Mouse (Mus musculus): ENCODE data around the gene Gm9837.
"Not testable (repeated sequence)": the region's sequence is repeated elsewhere in the genome, so short reads cannot be mapped to it uniquely, and the experiment has no call there.

The Gm9837 gene

GRCm38 (mm10) chr11:53456474-53457371 lies 13.6 kb downstream of the Gm9837 start, which contains the start of the genes Gm10447 and Shroom1:
Gene Gm10447 (minus strand): TSS chr11:53457110.
Gene Shroom1 (plus strand): TSS chr11:53457205.
- DNase-seq (ENCODE audit: low spot score): peak; percentile 76

- no peak for DNase-seq (ENCODE audit: low spot score)
Measured at GRCm38 (mm10) chr11:53453031-53453430, 17.2 kb downstream of the Gm9837 start.

GRCm38 (mm10) chr11:53452396-53452795 lies 17.9 kb downstream of the Gm9837 start:
- no peak for DNase-seq (ENCODE audit: low spot score)

- no peak for DNase-seq (ENCODE audit: low spot score)
Measured at GRCm38 (mm10) chr11:53451361-53451760, 18.9 kb downstream of the Gm9837 start.

DNA sequence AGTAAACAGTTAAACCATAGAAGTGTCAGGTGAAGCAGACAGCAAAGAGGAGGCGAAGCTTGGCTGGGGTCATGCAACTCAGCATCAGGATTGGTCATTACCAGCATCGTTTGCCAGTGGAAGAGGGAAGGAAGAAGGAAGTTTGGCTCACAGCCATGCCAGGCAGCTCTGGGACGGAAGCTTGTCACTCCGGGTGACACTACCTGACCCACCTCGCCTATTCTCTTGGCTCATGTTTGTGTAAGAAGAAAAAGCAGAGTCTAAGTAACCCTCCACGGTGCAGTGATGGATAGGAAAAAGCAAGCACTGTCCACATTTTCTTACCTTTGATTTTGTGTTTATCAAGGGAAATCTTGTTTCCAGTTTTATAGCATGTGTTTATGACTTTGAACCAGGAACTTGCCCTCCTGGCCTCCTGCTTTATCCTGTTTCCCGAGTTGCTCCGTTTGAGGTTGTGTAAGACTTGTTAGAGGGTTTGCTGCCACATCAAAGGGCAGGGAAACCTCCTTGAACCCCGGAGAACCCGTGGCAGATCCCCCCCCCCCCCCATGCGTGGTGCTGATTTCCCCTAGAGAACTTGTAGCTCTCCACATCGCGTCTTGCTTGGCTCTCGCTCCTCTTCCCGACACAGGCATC lies 20.1 kb downstream of the Gm9837 start:
- no peak for DNase-seq (ENCODE audit: low spot score)

DNA sequence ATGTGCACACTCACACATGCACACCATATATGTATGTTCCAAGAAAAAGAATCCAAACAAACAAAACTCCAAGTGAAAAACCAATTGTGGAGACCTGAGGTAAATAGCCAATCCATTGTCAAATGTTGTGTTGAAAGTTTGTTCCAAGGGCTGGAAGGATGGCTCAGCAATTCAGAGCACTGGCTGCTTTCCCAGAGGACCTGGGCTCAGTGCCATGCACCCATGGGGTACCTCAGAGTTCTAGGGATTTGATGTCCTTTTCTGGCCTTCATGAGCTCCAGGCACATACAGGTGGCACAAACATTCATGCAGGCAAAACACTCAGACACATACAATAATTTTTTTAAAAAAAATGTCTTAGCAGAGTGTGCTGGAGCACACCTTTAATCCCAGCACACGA lies 21.8 kb downstream of the Gm9837 start:
- DNase-seq (ENCODE audit: low spot score): no peak

GRCm38 (mm10) chr11:53447996-53448395 lies 22.3 kb downstream of the Gm9837 start:
- no peak for DNase-seq (ENCODE audit: low spot score)

DNA sequence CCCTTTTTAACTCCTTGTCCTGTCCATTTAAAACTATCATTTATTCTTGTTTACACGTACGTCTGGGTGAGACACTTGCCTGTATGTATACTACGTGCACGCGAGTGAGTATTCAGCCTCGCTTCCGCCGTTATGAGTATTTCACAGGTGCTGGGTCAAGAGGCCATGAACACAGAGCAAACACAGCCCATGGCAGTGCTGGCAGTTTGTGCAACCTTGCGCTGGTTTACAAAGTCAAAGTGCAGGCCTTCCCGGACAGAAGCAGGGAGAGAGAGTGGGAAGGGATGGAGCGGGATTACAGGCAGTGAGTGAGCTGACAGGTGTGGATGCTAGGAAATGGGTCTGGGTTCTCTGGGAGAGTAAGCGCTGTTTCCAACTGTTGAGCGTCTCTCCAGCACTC lies 24.1 kb downstream of the Gm9837 start:
- peak; percentile 78 for DNase-seq (ENCODE audit: low spot score)

DNA sequence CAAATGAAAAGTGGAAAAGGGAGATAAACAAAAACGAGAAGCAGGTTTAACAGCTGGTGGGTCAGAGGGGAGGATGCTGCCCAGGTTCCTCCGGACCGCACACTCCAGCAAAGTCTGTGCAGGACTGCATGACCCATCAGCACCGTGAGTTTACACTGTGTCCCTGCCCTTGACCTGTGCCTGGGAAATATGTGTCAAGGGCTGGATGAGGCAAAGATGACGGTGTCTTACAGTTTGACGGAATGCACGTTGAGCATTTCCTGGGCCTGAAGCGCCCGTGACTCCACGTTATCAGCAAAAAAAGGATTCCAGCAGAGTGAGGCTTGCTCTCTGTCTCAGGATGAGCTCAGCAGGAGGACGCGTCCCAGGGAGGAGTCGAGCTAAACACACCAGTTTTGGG lies 24.7 kb downstream of the Gm9837 start:
- no peak for DNase-seq (ENCODE audit: low spot score)

DNA sequence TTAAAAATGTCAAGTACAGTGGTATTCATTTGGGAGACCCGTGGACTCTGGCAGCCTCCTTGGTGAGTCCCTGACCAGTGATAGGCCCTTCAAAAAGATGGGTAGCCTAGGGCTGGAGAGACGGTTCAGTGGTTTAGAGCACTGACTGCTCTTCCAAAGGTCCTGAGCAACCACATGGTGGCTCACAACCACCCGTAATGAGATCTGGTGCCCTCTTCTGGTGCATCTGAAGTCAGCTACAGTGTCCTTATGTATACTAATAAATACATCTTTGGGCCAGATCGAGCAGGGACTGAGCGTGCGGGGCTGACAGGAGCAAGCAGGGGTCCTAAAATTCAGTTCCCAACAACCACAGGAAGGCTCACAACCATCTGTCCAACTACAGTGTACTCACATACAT lies 26.4 kb downstream of the Gm9837 start:
- DNase-seq (ENCODE audit: low spot score): no peak

- no peak for DNase-seq (ENCODE audit: low spot score)
Measured at GRCm38 (mm10) chr11:53441921-53442320, 28.4 kb downstream of the Gm9837 start.

DNA sequence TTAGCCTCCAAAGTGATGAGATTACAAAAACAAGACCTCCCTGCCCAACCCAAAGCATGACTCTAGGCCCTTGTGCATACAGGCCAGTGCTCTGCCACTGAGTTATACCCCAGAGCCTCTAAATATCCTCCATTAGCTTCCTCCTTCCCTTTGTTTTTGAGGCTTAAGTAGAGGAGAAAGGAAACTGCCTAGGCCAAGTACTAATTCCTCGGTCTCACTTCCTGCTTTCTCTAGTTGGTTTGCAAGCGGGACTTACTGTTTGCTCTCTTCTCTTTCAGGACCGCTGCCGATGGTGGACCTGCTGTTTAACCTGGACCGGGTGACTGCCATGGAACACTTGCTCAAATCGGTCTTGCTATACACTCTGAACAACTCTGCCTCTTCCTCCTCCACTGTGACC lies 33.9 kb downstream of the Gm9837 start:
- DNase-seq (ENCODE audit: low spot score): no peak

- DNase-seq (ENCODE audit: low spot score): no peak
Measured at GRCm38 (mm10) chr11:53435504-53435903, 34.8 kb downstream of the Gm9837 start.

GRCm38 (mm10) chr11:53433057-53433456 lies 37.2 kb downstream of the Gm9837 start:
- DNase-seq (ENCODE audit: low spot score): no peak

DNA sequence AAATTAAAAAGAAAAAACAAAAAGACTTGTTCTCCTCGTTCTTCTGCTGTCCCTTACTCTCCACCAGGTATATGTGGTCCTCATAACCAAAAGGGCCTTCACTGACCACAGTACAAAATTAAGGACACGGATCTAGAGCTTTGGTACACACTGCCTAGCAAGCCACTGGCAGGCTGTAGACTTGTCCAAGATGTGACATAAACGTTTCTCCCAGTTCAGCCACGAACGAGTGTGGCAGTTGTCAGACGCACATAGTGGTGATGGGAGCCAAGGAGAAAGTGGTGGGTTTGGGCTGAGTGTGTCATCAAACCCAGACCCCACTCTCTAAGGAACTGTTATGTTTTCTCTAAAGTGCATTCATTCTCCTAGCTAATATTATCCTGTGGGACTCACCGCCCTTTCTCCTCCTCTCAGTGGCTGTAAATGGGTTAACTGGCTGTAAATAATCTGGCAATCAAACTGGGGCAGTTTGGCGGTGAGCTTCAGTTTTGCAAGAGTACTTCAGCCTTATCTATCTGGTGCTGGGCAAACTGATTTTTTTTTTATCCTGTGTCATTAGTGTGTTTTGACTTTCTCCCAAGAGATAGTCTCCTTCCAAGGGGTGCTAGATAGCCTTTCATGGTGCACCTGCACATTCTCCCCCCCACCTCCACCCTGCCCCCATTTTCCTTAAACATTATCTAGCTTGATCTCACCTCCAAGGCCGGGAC lies 38.8 kb downstream of the Gm9837 start:
- DNase-seq (ENCODE audit: low spot score): no peak

DNA sequence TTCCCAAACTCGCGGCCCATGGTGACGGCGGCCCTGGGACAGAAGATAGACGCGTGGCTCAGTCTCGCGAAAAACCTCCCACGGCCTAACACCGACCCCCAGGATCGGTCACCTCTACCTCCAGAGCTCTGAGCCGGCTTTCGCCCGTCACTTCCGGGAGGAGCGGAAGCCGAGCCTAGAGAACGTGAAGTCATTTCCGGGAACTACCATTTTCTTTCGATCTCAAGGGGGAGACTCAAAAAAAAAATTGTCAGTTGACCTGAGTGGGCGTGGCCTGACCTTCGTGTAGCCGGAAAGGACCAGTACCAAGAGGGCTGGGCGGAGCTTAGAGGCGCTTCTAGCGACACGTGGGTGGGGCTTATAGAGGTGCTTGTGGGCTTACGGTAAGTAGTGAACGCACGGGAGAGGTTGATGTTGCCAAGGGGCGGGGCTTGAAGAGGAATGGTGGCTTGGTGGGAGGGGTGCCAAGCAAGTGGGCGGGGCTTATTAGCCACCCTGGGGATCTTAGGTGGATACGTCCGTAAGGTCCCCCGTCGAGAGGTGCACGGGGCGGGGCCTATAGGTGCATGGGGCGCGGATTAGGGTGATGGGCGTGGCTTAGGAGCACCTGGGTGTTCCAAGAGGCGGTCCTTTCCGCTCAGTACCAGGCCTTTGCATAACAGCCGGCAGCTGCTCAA lies 39.5 kb downstream of the Gm9837 start, which contains the start of the genes Uqcrq and Gdf9:
Uqcrq (minus strand) TSS at position 162 of the 677 bp plus-strand sequence.
Gdf9 (plus strand) TSS at position 354 of the 677 bp plus-strand sequence.
- DNase-seq (ENCODE audit: low spot score): peak; percentile 100

DNA sequence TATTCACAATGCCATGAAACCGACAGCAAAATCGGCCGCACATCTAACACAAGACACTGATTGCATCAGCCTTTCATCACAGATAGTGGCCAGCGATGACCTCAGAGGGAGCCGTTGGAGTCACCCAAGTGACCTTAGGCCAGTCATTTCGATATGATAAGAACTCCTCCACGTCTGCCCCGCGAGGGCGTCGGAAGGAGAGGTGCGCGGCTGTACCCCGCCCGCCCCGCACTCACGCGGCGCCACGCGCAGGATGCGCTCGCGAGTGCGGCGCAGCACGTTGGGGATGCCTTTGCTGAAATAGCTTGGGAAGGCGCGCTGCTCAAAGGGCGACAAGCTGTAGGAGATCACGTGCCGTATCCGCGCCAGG lies 40.0 kb downstream of the Gm9837 start:
- no peak for DNase-seq (ENCODE audit: low spot score)

DNA sequence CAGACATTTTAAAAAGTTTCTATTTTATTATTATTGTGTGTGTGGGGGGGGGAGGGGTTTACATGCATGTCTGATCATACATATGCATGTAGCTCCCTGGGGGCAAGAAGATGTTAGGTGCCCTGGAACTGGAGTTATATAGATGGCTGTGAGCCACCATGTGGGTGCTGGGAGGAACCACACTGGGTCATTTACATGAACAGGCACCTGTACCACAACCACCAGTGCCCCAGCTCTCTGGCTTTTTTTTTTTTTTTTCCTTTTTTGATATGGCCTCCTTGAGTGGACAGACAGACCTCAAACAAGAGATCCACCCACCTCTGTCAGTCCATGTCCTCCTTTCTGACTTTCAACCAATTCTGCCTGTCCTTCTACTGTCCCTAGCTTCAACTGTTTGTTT lies 41.1 kb downstream of the Gm9837 start:
- no peak for DNase-seq (ENCODE audit: low spot score)

DNA sequence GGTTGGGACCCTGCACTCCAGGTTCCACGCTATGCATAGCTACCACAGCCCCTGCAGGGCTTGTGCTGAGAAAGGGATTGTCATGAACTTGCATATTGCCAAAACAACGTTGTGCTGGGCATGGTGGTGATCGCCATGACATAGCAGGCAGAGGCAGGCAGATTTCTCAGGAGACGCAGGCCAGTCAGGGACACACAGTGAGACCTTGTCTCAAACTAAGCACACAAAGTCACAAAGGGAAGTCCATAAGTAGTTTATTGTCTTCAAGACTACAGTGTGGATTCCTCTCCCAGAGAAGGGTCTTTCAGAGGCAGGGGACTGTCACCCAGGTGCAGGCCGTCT lies 41.6 kb downstream of the Gm9837 start:
- no peak for DNase-seq (ENCODE audit: low spot score)

- no peak for DNase-seq (ENCODE audit: low spot score)
Measured at GRCm38 (mm10) chr11:53427993-53428715, 42.1 kb downstream of the Gm9837 start.

DNA sequence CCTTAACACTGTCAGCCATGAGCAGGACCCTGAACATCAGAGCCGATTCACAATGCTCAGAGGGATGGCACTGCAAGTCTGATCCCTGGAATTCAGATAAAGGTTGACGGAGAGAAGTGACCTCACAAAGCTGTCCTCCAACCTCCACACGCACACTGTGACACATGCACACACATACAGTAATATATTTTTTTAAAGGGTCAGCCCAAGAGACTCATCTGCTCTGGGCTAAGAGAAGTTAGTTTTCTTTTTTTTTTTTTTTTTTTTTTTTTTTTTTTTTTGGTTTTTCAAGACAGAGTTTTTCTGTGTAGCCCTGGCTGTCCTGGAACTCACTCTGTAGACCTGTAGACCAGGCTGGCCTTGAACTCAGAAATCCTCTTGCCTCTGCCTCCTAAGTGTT lies 43.4 kb downstream of the Gm9837 start:
- not testable (repeated sequence) for DNase-seq (ENCODE audit: low spot score)
